Mouse (Mus musculus): ENCODE measurements around the gene Ccdc149. TPM values are rescaled to one million over a fixed set of nuclear protein-coding genes. Genes with fewer than 3 reads are reported as not detected.

The Ccdc149 gene
- total and polyA plus RNA-seq, 3 experiments = not detected

GRCm38 (mm10) chr5:52459308-52459707 is 12.0 kb downstream of the Ccdc149 start:
- no peaks in the 10 kb centered on the region for H3K27me3 ChIP-seq (ENCODE audit: insufficient read depth, low read length)
- no peaks in the 10 kb centered on the region for H3K36me3 ChIP-seq (replicated peaks)
- H3K4me1 ChIP-seq (ENCODE audit: insufficient read depth, low read depth, low read length) = no peaks in the 10 kb centered on the region
- DNase-seq (ENCODE audit: low spot score) (no peak), ATAC-seq (ENCODE audit: extremely low read depth, insufficient number of reproducible peaks, low FRiP score, poor library complexity, severe bottlenecking) (no peak)
- TF ChIP-seq GATA1 (IDR thresholded peaks at IDR 0.05; ENCODE audit: borderline replicate concordance, low read length) (no peak), GATA2 (IDR thresholded peaks at IDR 0.05; ENCODE audit: borderline replicate concordance, low read depth, low read length) (no peak), TAL1 (conservative IDR thresholded peaks at IDR 0.05; ENCODE audit: low read depth, low read length) (no peak), POLR2AphosphoS5 (IDR thresholded peaks at IDR 0.05; ENCODE audit: insufficient replicate concordance, low read depth, low read length) (no peak), CTCF (IDR thresholded peaks at IDR 0.05; ENCODE audit: low read depth, low read length) (no peak)
- H3K4me3 ChIP-seq (ENCODE audit: low read depth, low read length) = no peak overlapping the region
- H3K9me3 ChIP-seq (replicated peaks) = peaks cover 3% of the 10 kb centered on the region; the same call in 1 of the 2 replicates

GRCm38 (mm10) chr5:52457154-52457553 is 14.2 kb downstream of the Ccdc149 start:
- ATAC-seq (ENCODE audit: extremely low read depth, insufficient number of reproducible peaks, low FRiP score, poor library complexity, severe bottlenecking) = no peak
- H3K4me3 ChIP-seq (ENCODE audit: low read depth, low read length) = no peak overlapping the region
- no peak for TF ChIP-seq GATA2 (IDR thresholded peaks at IDR 0.05; ENCODE audit: borderline replicate concordance, low read depth, low read length)
- no peak for TF ChIP-seq POLR2AphosphoS5 (IDR thresholded peaks at IDR 0.05; ENCODE audit: insufficient replicate concordance, low read depth, low read length)
- TF ChIP-seq TAL1 (conservative IDR thresholded peaks at IDR 0.05; ENCODE audit: low read depth, low read length) = no peak
- no peak for TF ChIP-seq CTCF (IDR thresholded peaks at IDR 0.05; ENCODE audit: low read depth, low read length)
- TF ChIP-seq GATA1 (IDR thresholded peaks at IDR 0.05; ENCODE audit: borderline replicate concordance, low read length) = no peak
- H3K27me3 ChIP-seq (ENCODE audit: insufficient read depth, low read length) = no peaks in the 10 kb centered on the region
- no peaks in the 10 kb centered on the region for H3K36me3 ChIP-seq (replicated peaks)
- H3K9me3 ChIP-seq (replicated peaks) = peaks cover 6% of the 10 kb centered on the region; the same call in 1 of the 2 replicates
- DNase-seq (ENCODE audit: low spot score) = no peak
- H3K4me1 ChIP-seq (ENCODE audit: insufficient read depth, low read depth, low read length) = no peaks in the 10 kb centered on the region

- TF ChIP-seq TAL1 (conservative IDR thresholded peaks at IDR 0.05; ENCODE audit: low read depth, low read length) (no peak), CTCF (IDR thresholded peaks at IDR 0.05; ENCODE audit: low read depth, low read length) (no peak), GATA1 (IDR thresholded peaks at IDR 0.05; ENCODE audit: borderline replicate concordance, low read length) (no peak), GATA2 (IDR thresholded peaks at IDR 0.05; ENCODE audit: borderline replicate concordance, low read depth, low read length) (no peak), POLR2AphosphoS5 (IDR thresholded peaks at IDR 0.05; ENCODE audit: insufficient replicate concordance, low read depth, low read length) (no peak)
- H3K9me3 ChIP-seq (replicated peaks) = peaks cover 12% of the 10 kb centered on the region
- H3K4me3 ChIP-seq (ENCODE audit: low read depth, low read length) = no peak overlapping the region
- H3K4me1 ChIP-seq (ENCODE audit: insufficient read depth, low read depth, low read length) = no peaks in the 10 kb centered on the region
- no peak for ATAC-seq (ENCODE audit: extremely low read depth, insufficient number of reproducible peaks, low FRiP score, poor library complexity, severe bottlenecking)
- DNase-seq (ENCODE audit: low spot score) = no peak
- no peaks in the 10 kb centered on the region for H3K27me3 ChIP-seq (ENCODE audit: insufficient read depth, low read length)
- no peaks in the 10 kb centered on the region for H3K36me3 ChIP-seq (replicated peaks)
Observed at GRCm38 (mm10) chr5:52450821-52451220, 20.5 kb downstream of the Ccdc149 start.

- peaks cover 10% of the 10 kb centered on the region for H3K9me3 ChIP-seq (replicated peaks)
- no peak for ATAC-seq (ENCODE audit: extremely low read depth, insufficient number of reproducible peaks, low FRiP score, poor library complexity, severe bottlenecking)
- H3K4me1 ChIP-seq (ENCODE audit: insufficient read depth, low read depth, low read length) = no peaks in the 10 kb centered on the region
- no peak overlapping the region for H3K4me3 ChIP-seq (ENCODE audit: low read depth, low read length)
- TF ChIP-seq POLR2AphosphoS5 (IDR thresholded peaks at IDR 0.05; ENCODE audit: insufficient replicate concordance, low read depth, low read length) (no peak), CTCF (IDR thresholded peaks at IDR 0.05; ENCODE audit: low read depth, low read length) (no peak), GATA1 (IDR thresholded peaks at IDR 0.05; ENCODE audit: borderline replicate concordance, low read length) (no peak)
- no peaks in the 10 kb centered on the region for H3K27me3 ChIP-seq (ENCODE audit: insufficient read depth, low read length)
- H3K36me3 ChIP-seq (replicated peaks) = no peaks in the 10 kb centered on the region
- no peak for DNase-seq (ENCODE audit: low spot score)
Observed at GRCm38 (mm10) chr5:52449187-52449586, 22.1 kb downstream of the Ccdc149 start.

GRCm38 (mm10) chr5:52440278-52440677 is 31.0 kb downstream of the Ccdc149 start:
- H3K27me3 ChIP-seq (ENCODE audit: insufficient read depth, low read length) = no peaks in the 10 kb centered on the region
- TF ChIP-seq CTCF (IDR thresholded peaks at IDR 0.05; ENCODE audit: low read depth, low read length) = no peak
- no peak overlapping the region for H3K4me3 ChIP-seq (ENCODE audit: low read depth, low read length)
- H3K9me3 ChIP-seq (replicated peaks) = no peaks in the 10 kb centered on the region; the same call in 1 of the 2 replicates
- H3K4me1 ChIP-seq (ENCODE audit: insufficient read depth, low read depth, low read length) = no peaks in the 10 kb centered on the region
- ATAC-seq (ENCODE audit: extremely low read depth, insufficient number of reproducible peaks, low FRiP score, poor library complexity, severe bottlenecking) (no peak), DNase-seq (ENCODE audit: low spot score) (no peak)
- no peaks in the 10 kb centered on the region for H3K36me3 ChIP-seq (replicated peaks)

- TF ChIP-seq TAL1 (conservative IDR thresholded peaks at IDR 0.05; ENCODE audit: low read depth, low read length) (no peak), GATA2 (IDR thresholded peaks at IDR 0.05; ENCODE audit: borderline replicate concordance, low read depth, low read length) (no peak), POLR2AphosphoS5 (IDR thresholded peaks at IDR 0.05; ENCODE audit: insufficient replicate concordance, low read depth, low read length) (no peak), GATA1 (IDR thresholded peaks at IDR 0.05; ENCODE audit: borderline replicate concordance, low read length) (no peak), CTCF (IDR thresholded peaks at IDR 0.05; ENCODE audit: low read depth, low read length) (no peak)
- DNase-seq (ENCODE audit: low spot score) (no peak), ATAC-seq (ENCODE audit: extremely low read depth, insufficient number of reproducible peaks, low FRiP score, poor library complexity, severe bottlenecking) (no peak)
- Histone ChIP-seq H3K4me3 (ENCODE audit: low read depth, low read length) (no peak overlapping the region), H3K36me3 (replicated peaks) (no peaks in the 10 kb centered on the region), H3K4me1 (ENCODE audit: insufficient read depth, low read depth, low read length) (no peaks in the 10 kb centered on the region), H3K9me3 (replicated peaks) (no peaks in the 10 kb centered on the region; the same call in 1 of the 2 replicates), H3K27me3 (ENCODE audit: insufficient read depth, low read length) (no peaks in the 10 kb centered on the region)
Observed at GRCm38 (mm10) chr5:52438946-52439345, 32.4 kb downstream of the Ccdc149 start.

- no peaks in the 10 kb centered on the region for H3K36me3 ChIP-seq (replicated peaks)
- ATAC-seq (ENCODE audit: extremely low read depth, insufficient number of reproducible peaks, low FRiP score, poor library complexity, severe bottlenecking) (no peak), DNase-seq (ENCODE audit: low spot score) (no peak)
- no peaks in the 10 kb centered on the region for H3K4me1 ChIP-seq (ENCODE audit: insufficient read depth, low read depth, low read length)
- no peak for TF ChIP-seq CTCF (IDR thresholded peaks at IDR 0.05; ENCODE audit: low read depth, low read length)
- H3K4me3 ChIP-seq (ENCODE audit: low read depth, low read length) = no peak overlapping the region
- H3K27me3 ChIP-seq (ENCODE audit: insufficient read depth, low read length) = no peaks in the 10 kb centered on the region
- H3K9me3 ChIP-seq (replicated peaks) = peaks cover 5% of the 10 kb centered on the region; the same call in 1 of the 2 replicates
Observed at GRCm38 (mm10) chr5:52435533-52435932, 35.8 kb downstream of the Ccdc149 start.

Data from G1E (cell line).